Mouse (Mus musculus) G1E-ER4 (cell line): Measurements from ENCODE around the gene Adipor2. TPM values are rescaled to one million over a fixed set of nuclear protein-coding genes. Genes with fewer than 3 reads are reported as not detected.

Experiments
- GATA1 ChIP-seq: IDR thresholded peaks from one replicate; pipeline ENCODE4 v1.8.0; 2012; ENCODE audit warnings: low read length, inconsistent platforms
- polyA plus RNA-seq: library from polyadenylated mRNA; stranded (reverse); fragments of >175 nt; gene quantifications from 2 replicates; pipeline ENCODE4 v1.2.3, GENCODE M21; 2012

Adipor2 gene
- polyA plus RNA-seq, 1 experiment, result 28.6 TPM

DNA sequence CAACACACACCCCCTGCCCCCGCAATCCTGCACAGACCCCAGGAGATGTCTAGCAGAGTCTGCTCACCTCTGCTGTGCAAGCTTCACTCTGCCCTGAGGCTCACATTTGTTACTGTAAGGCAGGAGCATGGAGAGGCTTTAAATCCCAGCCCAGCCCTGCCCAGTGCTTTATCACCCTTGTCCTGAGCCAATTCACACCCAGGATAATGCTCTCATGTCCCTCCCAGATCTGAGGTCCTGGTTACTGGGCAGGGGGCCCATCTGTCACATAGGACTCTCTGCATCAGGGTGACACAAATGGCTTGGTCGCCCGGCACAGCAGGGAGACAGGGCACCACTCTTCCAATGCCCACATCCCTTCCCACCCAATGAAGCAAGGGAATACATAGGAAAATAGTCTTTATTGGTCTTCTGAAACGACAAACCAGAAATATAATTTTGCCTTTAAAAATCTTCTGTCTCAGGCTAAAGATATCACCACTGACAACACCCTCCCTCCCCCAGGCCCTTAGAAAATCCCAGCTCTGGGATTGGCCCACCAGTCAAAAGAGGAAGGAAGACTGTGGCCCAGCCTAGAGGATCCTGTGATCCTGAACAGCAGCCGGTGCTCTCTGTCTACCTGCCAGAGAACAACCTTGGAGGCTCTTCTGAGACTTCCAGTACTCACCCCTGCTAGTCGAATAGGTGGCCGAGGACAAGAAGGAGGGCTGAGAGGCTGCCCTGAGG is 102.6 kb downstream of the Adipor2 start:
- no peak for TF ChIP-seq GATA1

DNA sequence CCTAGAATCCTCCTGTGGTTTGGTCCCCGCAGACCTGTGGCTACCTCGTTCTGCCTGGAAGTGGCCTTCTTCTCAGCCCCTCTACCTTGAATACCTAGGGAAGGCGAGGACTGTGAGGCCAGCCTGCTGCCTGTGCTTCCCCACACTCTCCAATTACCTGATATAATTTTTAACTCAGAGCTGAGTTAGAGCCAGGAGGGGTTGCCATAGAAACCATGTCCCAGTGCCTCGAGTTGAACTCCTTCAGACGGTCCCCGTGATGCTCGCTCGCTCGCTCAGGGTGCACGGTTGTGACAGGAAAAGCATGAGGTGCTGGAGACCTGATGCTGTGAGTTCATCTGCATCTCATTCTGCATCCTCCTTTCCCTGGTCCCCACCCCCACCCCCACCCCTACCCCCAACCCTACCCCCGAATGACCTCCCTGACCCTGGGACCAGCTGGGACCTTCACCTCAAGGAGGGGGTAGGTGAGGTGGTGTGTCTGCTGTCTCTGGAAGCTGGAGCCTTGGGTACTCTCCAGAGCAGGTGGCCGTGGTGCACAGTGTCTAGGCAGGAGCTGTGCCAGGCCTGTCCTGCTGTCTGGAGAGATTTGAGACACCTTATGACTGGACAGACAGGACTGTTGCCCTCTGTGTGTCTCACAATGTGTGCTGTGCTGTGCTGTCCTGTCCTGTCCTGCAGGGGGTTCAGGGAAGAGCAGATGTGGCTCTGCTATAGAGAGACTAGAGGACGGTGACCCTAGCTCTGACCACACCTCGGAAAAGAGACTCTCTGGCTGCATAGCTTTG is 103.7 kb downstream of the Adipor2 start:
- no peak for TF ChIP-seq GATA1

DNA sequence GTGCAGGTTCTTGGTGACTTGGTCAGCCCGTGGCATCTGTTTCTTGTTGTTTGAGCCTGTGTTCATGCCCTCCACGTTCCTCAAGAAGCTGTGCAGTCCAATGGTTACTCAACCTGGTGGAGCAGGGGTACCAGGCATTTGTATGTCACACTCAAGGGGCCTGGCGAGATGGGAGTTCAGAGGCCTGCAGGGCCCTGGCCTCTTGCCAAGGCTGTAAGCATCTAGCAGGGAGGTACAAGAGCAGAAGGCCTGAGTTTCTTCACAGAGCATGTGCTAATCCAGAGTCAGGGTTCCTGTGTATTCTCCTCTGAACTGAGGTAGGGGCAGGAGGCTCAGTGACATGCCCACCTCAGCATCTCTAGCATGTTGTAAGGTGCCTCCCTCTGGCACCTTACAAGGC is 104.4 kb downstream of the Adipor2 start:
- no peak for TF ChIP-seq GATA1

DNA sequence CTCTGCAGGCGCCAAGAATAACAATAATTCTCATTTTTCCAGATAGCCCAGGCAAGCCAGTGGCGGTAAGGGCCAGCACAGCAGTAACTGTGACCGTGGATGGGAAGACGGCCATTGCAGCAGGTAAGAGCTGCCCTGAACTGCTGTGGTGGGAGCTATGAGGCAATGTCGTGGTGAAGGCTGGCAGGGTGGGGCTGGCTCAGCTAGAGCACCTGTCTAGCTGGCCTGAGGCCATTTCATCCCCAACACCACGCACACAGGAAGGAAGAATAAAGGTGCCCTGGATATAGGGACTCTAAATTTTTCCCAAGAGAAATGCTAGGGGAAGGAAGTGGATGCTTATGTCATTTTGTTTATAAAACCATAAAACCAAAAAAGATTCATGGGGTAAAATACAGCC is 105.1 kb downstream of the Adipor2 start:
- no peak for TF ChIP-seq GATA1

DNA sequence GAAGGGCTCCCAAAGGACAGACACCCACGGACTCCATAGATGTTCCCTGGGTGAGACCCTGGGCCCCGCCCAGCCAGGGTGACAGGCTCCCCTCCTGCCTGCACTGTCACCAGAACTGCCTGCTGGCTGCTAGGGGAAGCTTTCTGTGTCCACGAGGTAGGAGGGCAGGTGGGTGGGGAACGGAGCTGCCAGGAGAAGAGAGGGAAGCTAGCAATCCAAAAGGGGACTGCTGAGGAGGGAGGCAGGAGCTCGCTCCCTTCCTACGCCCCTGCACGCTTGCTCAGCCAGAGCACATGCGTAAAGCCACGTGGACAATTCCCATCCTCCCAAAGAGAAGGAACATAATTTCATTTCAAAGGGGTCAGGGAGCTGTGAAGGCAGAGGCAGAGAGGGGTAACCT is 107.3 kb downstream of the Adipor2 start:
- no peak for TF ChIP-seq GATA1

DNA sequence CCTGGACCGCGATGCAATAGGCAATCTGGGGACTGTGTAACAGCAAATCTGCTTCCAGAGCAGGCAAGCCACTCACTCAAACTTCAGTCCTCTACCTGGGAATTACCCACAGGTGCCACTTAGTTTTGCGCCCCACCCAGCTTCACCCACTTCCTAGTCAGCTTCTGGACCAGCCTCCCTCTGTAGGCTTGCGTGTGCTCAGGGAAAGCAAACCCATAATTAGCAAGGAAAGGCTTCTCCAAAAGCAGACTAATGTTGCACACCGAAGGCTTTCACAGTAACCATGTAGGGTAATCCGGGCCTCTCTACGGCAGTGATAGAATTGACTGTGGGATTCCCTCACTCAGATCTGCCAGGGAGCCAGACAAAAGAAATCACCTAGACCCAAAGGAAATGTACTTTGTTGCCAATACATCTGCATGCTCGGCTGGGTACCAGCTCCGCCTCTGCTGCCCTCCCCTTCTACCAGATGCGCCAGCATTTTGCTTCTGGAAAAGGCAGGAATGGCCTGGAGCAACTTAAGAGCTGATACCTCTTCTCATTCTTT is 109.6 kb downstream of the Adipor2 start:
- TF ChIP-seq GATA1, result no peak

DNA sequence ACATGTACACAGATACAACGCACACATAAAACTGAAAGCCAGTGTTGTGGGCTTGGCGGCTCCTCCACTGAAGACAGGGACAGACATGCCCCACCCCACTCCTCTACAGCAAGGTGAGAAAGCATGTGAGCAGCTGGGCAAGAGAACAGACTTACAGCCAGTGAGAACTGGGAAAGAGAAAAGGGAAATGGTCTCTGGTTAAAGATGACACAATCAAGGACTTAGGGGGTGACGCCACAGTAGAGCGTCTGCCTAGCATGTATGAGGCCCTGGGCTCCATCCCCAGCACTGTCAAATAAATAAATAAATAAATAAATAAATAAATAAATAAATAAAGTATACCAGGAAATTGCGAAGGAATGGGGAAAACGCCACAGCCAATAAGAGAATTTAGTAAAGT is 114.2 kb downstream of the Adipor2 start:
- TF ChIP-seq GATA1, result no peak

Other genes with a start within 250 kb of the Adipor2 start
- gene Dcp1b, start 242.5 kb downstream of the Adipor2 start, polyA plus RNA-seq, result 14.5 and 14.7 TPM in 2 replicates
- not detected in 2 replicates for gene Cacna1c, start 221.3 kb downstream of the Adipor2 start, polyA plus RNA-seq
- gene Cacna2d4, start 181.2 kb downstream of the Adipor2 start, polyA plus RNA-seq, result not detected in 2 replicates
- not detected in 2 replicates for gene Lrtm2, start 86.9 kb downstream of the Adipor2 start, polyA plus RNA-seq
- 69.0 and 80.4 TPM in 2 replicates for gene Fbxl14, start 62.0 kb upstream of the Adipor2 start, polyA plus RNA-seq
- not detected in 2 replicates for gene Wnt5b, start 126.6 kb upstream of the Adipor2 start, polyA plus RNA-seq